Mouse (Mus musculus): ENCODE data around the gene Itgb2.

The Itgb2 gene

GRCm38 (mm10) chr10:77516379-77516951 lies 13.6 kb upstream of the Itgb2 start:
- DNase-seq (ENCODE audit: low read depth, low spot score): no peak

- DNase-seq (ENCODE audit: low read depth, low spot score): peak; percentile 14
These were observed 12.9 kb upstream of the Itgb2 start for GRCm38 (mm10) chr10:77517066-77517620.

GRCm38 (mm10) chr10:77517801-77518200 lies 12.3 kb upstream of the Itgb2 start:
- no peak for DNase-seq (ENCODE audit: low read depth, low spot score)

- no peak for DNase-seq (ENCODE audit: low read depth, low spot score)
These were observed 10.9 kb upstream of the Itgb2 start for GRCm38 (mm10) chr10:77519191-77519590.

- no peak for DNase-seq (ENCODE audit: low read depth, low spot score)
These were observed 9.6 kb upstream of the Itgb2 start for GRCm38 (mm10) chr10:77520497-77520896.

- DNase-seq (ENCODE audit: low read depth, low spot score): no peak
These were observed 7.9 kb upstream of the Itgb2 start for GRCm38 (mm10) chr10:77522021-77522731.

- DNase-seq (ENCODE audit: low read depth, low spot score): no peak
These were observed 7.3 kb upstream of the Itgb2 start for GRCm38 (mm10) chr10:77522746-77523145.

GRCm38 (mm10) chr10:77523321-77523720 lies 6.7 kb upstream of the Itgb2 start:
- no peak for DNase-seq (ENCODE audit: low read depth, low spot score)

GRCm38 (mm10) chr10:77526488-77526887 lies 3.6 kb upstream of the Itgb2 start:
- DNase-seq (ENCODE audit: low read depth, low spot score): no peak

- DNase-seq (ENCODE audit: low read depth, low spot score): no peak
These were observed 1.4 kb upstream of the Itgb2 start for GRCm38 (mm10) chr10:77528634-77529033.

GRCm38 (mm10) chr10:77531026-77532019 lies 1.3 kb downstream of the Itgb2 start:
- DNase-seq (ENCODE audit: low read depth, low spot score): no peak

GRCm38 (mm10) chr10:77532020-77532413 lies 2.0 kb downstream of the Itgb2 start:
- DNase-seq (ENCODE audit: low read depth, low spot score): no peak

GRCm38 (mm10) chr10:77536727-77537126 lies 6.7 kb downstream of the Itgb2 start:
- DNase-seq (ENCODE audit: low read depth, low spot score): no peak

GRCm38 (mm10) chr10:77537215-77538209 lies 7.5 kb downstream of the Itgb2 start:
- no peak for DNase-seq (ENCODE audit: low read depth, low spot score)

- DNase-seq (ENCODE audit: low read depth, low spot score): no peak
These were observed 9.4 kb downstream of the Itgb2 start for GRCm38 (mm10) chr10:77539320-77539945.

- DNase-seq (ENCODE audit: low read depth, low spot score): no peak
These were observed 10.6 kb downstream of the Itgb2 start for GRCm38 (mm10) chr10:77540576-77541102.

GRCm38 (mm10) chr10:77541864-77542666 lies 12.0 kb downstream of the Itgb2 start:
- DNase-seq (ENCODE audit: low read depth, low spot score): no peak

GRCm38 (mm10) chr10:77543226-77543625 lies 13.2 kb downstream of the Itgb2 start:
- DNase-seq (ENCODE audit: low read depth, low spot score): no peak

GRCm38 (mm10) chr10:77544916-77545315 lies 14.9 kb downstream of the Itgb2 start:
- DNase-seq (ENCODE audit: low read depth, low spot score): no peak
